Mouse (Mus musculus): ENCODE data around the gene Olfr196.
"Not testable (repeated sequence)": the region's sequence is repeated elsewhere in the genome, so short reads cannot be mapped to it uniquely, and the experiment has no call there.

Olfr196 gene

DNA sequence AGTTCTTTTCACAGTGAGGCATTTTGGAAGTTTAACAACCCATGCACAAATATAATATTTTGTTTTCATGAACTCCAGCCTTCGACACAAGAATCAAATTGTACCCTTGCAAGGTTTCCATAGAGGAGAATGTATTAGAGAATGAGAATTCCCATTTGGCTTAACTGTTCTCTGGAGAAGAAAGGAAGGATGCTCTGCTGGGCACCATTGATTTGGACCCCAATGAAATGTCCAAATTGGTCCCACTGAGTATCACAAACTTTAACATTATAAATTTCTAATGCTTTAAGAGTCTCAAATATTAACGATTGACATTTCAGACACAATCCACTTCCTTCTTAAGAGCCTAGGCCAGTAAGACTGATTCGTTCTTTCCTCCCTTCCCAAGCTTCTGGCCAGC is at the start of gene Olfr196:
Gene Olfr196 (minus strand): TSS at position 101 of the 400 bp plus-strand sequence.
- no peak for DNase-seq (ENCODE audit: low spot score)

- DNase-seq (ENCODE audit: low spot score): not testable (repeated sequence)
Observed at GRCm38 (mm10) chr16:59219667-59220066, 49.4 kb upstream of the Olfr196 start, which contains the start of gene Olfr199. Gene Olfr199 (minus strand): TSS chr16:59219767.

DNA sequence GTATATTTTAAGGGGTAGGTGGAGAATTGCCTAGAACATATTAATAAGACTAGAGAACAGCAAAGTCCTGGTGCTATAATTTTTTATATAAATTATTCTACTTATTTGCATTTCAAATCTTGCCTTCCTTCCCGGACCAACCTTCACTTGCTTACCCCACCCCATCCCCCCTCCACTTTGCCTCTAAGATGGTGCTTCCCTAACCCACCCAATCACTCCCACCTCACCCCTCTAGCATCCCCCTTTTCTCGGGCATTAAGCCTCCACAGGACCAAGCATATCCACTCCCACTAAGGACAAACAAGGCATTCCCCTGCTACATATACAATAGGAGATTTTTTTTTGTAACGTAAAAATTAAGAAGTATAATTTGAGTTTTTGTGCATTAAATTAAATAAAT is 47.6 kb upstream of the Olfr196 start:
- DNase-seq (ENCODE audit: low spot score): not testable (repeated sequence)

DNA sequence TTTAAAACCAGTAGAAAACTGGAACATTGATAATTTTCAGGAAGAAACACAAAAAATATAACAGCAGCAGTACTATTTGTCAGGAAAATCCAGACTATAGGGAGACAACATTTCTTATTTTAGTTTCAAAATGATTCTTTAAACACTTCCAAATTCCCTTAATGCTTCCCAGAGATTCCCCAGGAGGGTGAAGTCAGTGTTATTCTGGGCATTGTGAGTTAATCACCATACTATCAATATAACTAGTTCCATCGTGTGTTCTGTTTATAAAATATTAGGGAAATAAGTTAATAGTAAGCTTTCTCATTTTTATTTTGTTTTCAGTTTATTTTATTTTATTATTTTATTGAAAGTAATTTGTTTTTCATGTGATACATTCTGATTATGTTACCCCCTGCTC is 33.2 kb upstream of the Olfr196 start, which contains the start of gene Olfr198:
Gene Olfr198 (minus strand): TSS at position 101 of the 400 bp plus-strand sequence.
- not testable (repeated sequence) for DNase-seq (ENCODE audit: low spot score)

DNA sequence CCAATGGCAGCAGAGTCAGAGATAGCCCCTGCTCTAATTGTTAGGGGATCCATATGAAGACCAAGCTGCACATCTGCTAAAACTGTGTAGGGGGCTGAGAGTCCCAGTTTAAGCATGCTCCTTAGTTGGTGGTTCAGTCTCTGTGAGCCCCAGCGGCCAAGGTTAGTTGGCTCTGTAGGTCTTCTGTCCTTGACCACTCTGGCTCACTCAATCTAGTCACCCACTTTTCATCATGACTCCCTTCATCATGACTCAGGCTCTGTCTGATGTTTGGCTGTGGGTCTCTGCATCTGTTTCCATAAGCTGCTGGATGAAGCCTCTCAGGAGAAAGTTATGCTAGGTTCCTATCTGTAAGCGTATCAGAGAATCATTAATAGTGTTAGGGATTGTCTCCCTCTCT is 18.3 kb downstream of the Olfr196 start:
- no peak for DNase-seq (ENCODE audit: low spot score)

DNA sequence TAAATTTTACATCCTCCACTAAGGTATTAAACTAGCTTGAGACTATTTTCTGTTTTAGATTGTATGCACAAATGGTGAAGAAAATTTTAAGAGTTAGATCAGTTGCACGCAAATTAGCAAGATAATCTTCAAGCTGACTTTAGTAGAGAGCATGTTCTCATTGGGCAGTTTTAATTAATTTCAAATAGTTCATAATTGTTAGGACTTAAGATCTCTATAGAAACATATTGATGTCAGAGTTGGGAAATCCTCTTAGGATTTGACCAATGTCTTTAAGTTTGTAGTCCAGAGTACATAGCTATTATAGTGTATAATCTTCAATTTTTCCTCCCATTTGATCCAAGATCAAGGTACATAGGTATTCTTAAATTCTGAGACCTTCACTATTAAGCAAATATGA is 23.5 kb downstream of the Olfr196 start, which contains the start of gene Olfr195:
Gene Olfr195 (plus strand): TSS at position 301 of the 400 bp plus-strand sequence.
- no peak for DNase-seq (ENCODE audit: low spot score)

DNA sequence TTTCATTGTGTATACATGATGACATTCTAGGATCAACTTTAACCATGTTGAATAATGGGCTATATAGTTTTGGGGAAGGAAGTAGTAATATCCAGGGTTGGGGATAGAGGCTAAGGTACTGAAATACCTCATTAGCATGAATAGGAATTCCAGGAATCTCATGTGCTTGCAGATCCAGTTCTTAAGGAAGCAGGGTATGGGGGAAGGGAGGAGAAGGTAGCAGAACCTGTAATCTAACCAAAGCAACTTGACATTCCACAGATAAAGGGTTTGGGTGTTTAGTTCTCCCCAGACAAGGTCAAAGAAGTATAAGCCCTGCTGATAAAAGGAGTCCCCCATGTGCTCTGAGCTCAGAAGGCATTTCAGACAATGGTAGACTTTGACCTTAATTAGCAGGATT is 29.1 kb downstream of the Olfr196 start:
- DNase-seq (ENCODE audit: low spot score): peak; percentile 11

- no peak for DNase-seq (ENCODE audit: low spot score)
Observed at GRCm38 (mm10) chr16:59130740-59131139, 39.5 kb downstream of the Olfr196 start.

- no peak for DNase-seq (ENCODE audit: low spot score)
Observed at GRCm38 (mm10) chr16:59120969-59121368, 49.3 kb downstream of the Olfr196 start, which contains the start of gene Olfr194. Gene Olfr194 (minus strand): TSS chr16:59121069.
